In the genomic region with DNA sequence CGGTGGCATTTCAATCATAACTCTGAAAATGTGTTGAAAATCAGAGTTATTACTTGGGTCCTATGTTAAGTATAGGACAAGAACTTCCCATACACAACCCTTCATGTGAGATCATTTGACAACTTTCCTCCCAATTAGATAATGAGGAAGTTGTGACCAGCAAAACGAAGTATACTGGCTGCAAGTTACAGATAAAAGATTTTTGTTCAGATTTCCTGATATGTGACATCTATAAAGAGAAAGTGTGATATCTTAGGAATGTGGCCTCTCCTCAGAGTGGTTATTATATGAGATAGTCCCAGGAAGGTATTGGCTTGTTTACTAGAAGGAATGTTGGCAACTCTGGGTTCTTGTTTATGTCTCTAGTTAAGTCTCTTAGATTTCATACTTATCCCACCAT, we compare ENCODE assay signal across 28 mouse cellular contexts. TPM values are rescaled to one million over a fixed set of nuclear protein-coding genes. Genes with fewer than 3 reads are reported as not detected.
A peak's percentile ranks its signal among the peaks of the same experiment; 100 is the strongest.
DNase-seq lines count a peak whose midpoint lies in the region; ATAC-seq and TF ChIP-seq lines count a peak whose summit lies in the region.
"Had no signal": no experiment of that assay in that cellular context is flagged by ENCODE, and none has a peak within 500 bp of the region (broad histone marks: within the 10 kb centered on the region; RNA-seq: fewer than 3 reads in every experiment).

No protein-coding gene starts in this region.

- H3K27me3 ChIP-seq in heart, embryonic 13.5 days (replicated peaks), result no peaks in the 10 kb centered on the region
- no peaks in the 10 kb centered on the region for H3K27me3 ChIP-seq in G1E (ENCODE audit: insufficient read depth, low read length)
- no peaks in the 10 kb centered on the region for H3K27me3 ChIP-seq in intestine, embryonic 15.5 days (replicated peaks)
- H3K27me3 ChIP-seq in forebrain, postnatal 0 days (ENCODE audit: insufficient read depth, low read length), result no peaks in the 10 kb centered on the region
- no peaks in the 10 kb centered on the region for H3K27me3 ChIP-seq in midbrain, postnatal 0 days (ENCODE audit: insufficient read depth, low read length)
- H3K27me3 ChIP-seq: embryonic facial prominence, embryonic 13.5 days; forebrain, embryonic 12.5 days; forebrain, embryonic 15.5 days; heart, embryonic 12.5 days; Patski had no signal

- 57% methylated on average over 2 of the region's 2 CpGs for WGBS in heart, embryonic 13.5 days
- WGBS in intestine, embryonic 15.5 days, result 71% methylated on average over 2 of the region's 2 CpGs
- WGBS in forebrain, postnatal 0 days, result 84% methylated on average over 2 of the region's 2 CpGs
- WGBS in midbrain, postnatal 0 days, result 81% methylated on average over 2 of the region's 2 CpGs

- no peak for ATAC-seq in heart, embryonic 13.5 days (ENCODE audit: extremely low read depth, insufficient number of reproducible peaks, low FRiP score, low TSS enrichment)
- peak; percentile 72 for ATAC-seq in G1E (ENCODE audit: extremely low read depth, insufficient number of reproducible peaks, low FRiP score, poor library complexity, severe bottlenecking)
- ATAC-seq in common myeloid progenitor, adult 5-6 weeks (replicated peaks; ENCODE audit: low read depth, poor library complexity, severe bottlenecking), result 0 out of 2 replicates have a peak, but pooled peaks have one; percentile 10
- no peak for ATAC-seq in intestine, embryonic 15.5 days
- ATAC-seq in forebrain, postnatal 0 days, result no peak
- ATAC-seq in midbrain, postnatal 0 days (ENCODE audit: low FRiP score), result no peak
- ATAC-seq: CD4-positive, CD25-positive, alpha-beta regulatory T cell, adult 4 months; forebrain, embryonic 15.5 days; hindbrain, postnatal 0 days; intestine, postnatal 0 days; Patski had no signal

- H3K9ac ChIP-seq in heart, embryonic 13.5 days, result no peak overlapping the region
- no peak overlapping the region for H3K9ac ChIP-seq in intestine, embryonic 15.5 days
- no peak overlapping the region for H3K9ac ChIP-seq in forebrain, postnatal 0 days
- no peak overlapping the region for H3K9ac ChIP-seq in midbrain, postnatal 0 days (replicated peaks; ENCODE audit: low read length, poor library complexity, severe bottlenecking)
- H3K9ac ChIP-seq: embryonic facial prominence, embryonic 13.5 days; forebrain, embryonic 12.5 days; forebrain, embryonic 15.5 days; heart, embryonic 12.5 days; hindbrain, embryonic 14.5 days had no signal

- H3K4me1 ChIP-seq in heart, embryonic 13.5 days, result no peaks in the 10 kb centered on the region
- H3K4me1 ChIP-seq in G1E (ENCODE audit: insufficient read depth, low read depth, low read length), result peaks cover 37% of the 10 kb centered on the region
- H3K4me1 ChIP-seq in intestine, embryonic 15.5 days (replicated peaks), result no peaks in the 10 kb centered on the region
- H3K4me1 ChIP-seq in forebrain, postnatal 0 days (ENCODE audit: insufficient read depth), result no peaks in the 10 kb centered on the region
- no peaks in the 10 kb centered on the region for H3K4me1 ChIP-seq in midbrain, postnatal 0 days (ENCODE audit: insufficient read depth, low read length)
- H3K4me1 ChIP-seq: embryonic facial prominence, embryonic 10.5 days; embryonic facial prominence, embryonic 13.5 days; forebrain, embryonic 12.5 days; forebrain, embryonic 15.5 days; heart, embryonic 12.5 days had no signal

- H3K27ac ChIP-seq in heart, embryonic 13.5 days (replicated peaks), result peak overlapping the region; percentile 25; the same call in 1 of the 2 replicates
- H3K27ac ChIP-seq in intestine, embryonic 15.5 days, result no peak overlapping the region
- H3K27ac ChIP-seq in forebrain, postnatal 0 days (ENCODE audit: low read depth, low read length), result no peak overlapping the region
- H3K27ac ChIP-seq in midbrain, postnatal 0 days (ENCODE audit: low read depth, low read length), result no peak overlapping the region
- H3K27ac ChIP-seq: embryonic facial prominence, embryonic 10.5 days; embryonic facial prominence, embryonic 13.5 days; forebrain, embryonic 12.5 days; forebrain, embryonic 15.5 days; hindbrain, embryonic 14.5 days; hindbrain, postnatal 0 days had no signal

- no peak for TF ChIP-seq CTCF in G1E (IDR thresholded peaks at IDR 0.05; ENCODE audit: low read depth, low read length)
- TF ChIP-seq CTCF in forebrain, postnatal 0 days (IDR thresholded peaks at IDR 0.05; ENCODE audit: low read depth), result no peak
- TF ChIP-seq CTCF in midbrain, postnatal 0 days (IDR thresholded peaks at IDR 0.05), result no peak

- H3K4me2 ChIP-seq in heart, embryonic 13.5 days, result no peak overlapping the region
- no peak overlapping the region for H3K4me2 ChIP-seq in intestine, embryonic 15.5 days (replicated peaks)
- no peak overlapping the region for H3K4me2 ChIP-seq in forebrain, postnatal 0 days (ENCODE audit: low read depth)
- no peak overlapping the region for H3K4me2 ChIP-seq in midbrain, postnatal 0 days (ENCODE audit: low read depth, low read length, poor library complexity, severe bottlenecking)
- H3K4me2 ChIP-seq: embryonic facial prominence, embryonic 13.5 days; forebrain, embryonic 12.5 days; forebrain, embryonic 15.5 days; heart, embryonic 12.5 days; hindbrain, embryonic 14.5 days had no signal

- no peak overlapping the region for H3K4me3 ChIP-seq in heart, embryonic 13.5 days
- no peak overlapping the region for H3K4me3 ChIP-seq in G1E (ENCODE audit: low read depth, low read length)
- H3K4me3 ChIP-seq in intestine, embryonic 15.5 days (replicated peaks), result no peak overlapping the region
- H3K4me3 ChIP-seq in forebrain, postnatal 0 days (ENCODE audit: low read depth, low read length), result no peak overlapping the region
- H3K4me3 ChIP-seq in midbrain, postnatal 0 days (ENCODE audit: low read depth, low read length), result no peak overlapping the region
- H3K4me3 ChIP-seq: embryonic facial prominence, embryonic 10.5 days; embryonic facial prominence, embryonic 13.5 days; erythroblast, embryonic 14.5 days; forebrain, embryonic 12.5 days; forebrain, embryonic 15.5 days; heart, embryonic 12.5 days had no signal

- peaks cover 26% of the 10 kb centered on the region for H3K36me3 ChIP-seq in heart, embryonic 13.5 days
- peaks cover 39% of the 10 kb centered on the region for H3K36me3 ChIP-seq in G1E (replicated peaks)
- no peaks in the 10 kb centered on the region for H3K36me3 ChIP-seq in intestine, embryonic 15.5 days
- no peaks in the 10 kb centered on the region for H3K36me3 ChIP-seq in forebrain, postnatal 0 days (ENCODE audit: insufficient read depth)
- no peaks in the 10 kb centered on the region for H3K36me3 ChIP-seq in midbrain, postnatal 0 days (ENCODE audit: insufficient read depth, low read length)
- H3K36me3 ChIP-seq: embryonic facial prominence, embryonic 13.5 days; forebrain, embryonic 12.5 days; forebrain, embryonic 15.5 days had no signal

- intact Hi-C loops in heart, postnatal 36 days (cut with DNase I), result loop anchor here (5.0 kb wide), 1 partner anchor 126 kb away; no protein-coding TSS in a partner anchor

- no peak for DNase-seq in heart, postnatal 36 days
- DNase-seq in G1E (ENCODE audit: low spot score), result no peak
- DNase-seq in forebrain, postnatal 0 days, result no peak
- DNase-seq in midbrain, postnatal 0 days (ENCODE audit: low spot score), result no peak
- DNase-seq: adrenal gland, postnatal 10 days; adrenal gland, postnatal 36 days; cerebellum, adult 11 months; cerebellum, adult 2 months; cerebellum, adult 9-11 months; cerebellum, postnatal 25 days; embryo, embryonic 11 days; gastrocnemius, postnatal 10 days; gastrocnemius, postnatal 36 days; heart, postnatal 4 days had no signal

- no peaks in the 10 kb centered on the region for H3K9me3 ChIP-seq in heart, embryonic 13.5 days
- no peaks in the 10 kb centered on the region for H3K9me3 ChIP-seq in G1E (replicated peaks)
- no peaks in the 10 kb centered on the region for H3K9me3 ChIP-seq in intestine, embryonic 15.5 days
- H3K9me3 ChIP-seq in forebrain, postnatal 0 days (ENCODE audit: low read length), result no peaks in the 10 kb centered on the region
- no peaks in the 10 kb centered on the region for H3K9me3 ChIP-seq in midbrain, postnatal 0 days (ENCODE audit: low read length)
- H3K9me3 ChIP-seq: embryonic facial prominence, embryonic 10.5 days; embryonic facial prominence, embryonic 13.5 days; forebrain, embryonic 12.5 days; forebrain, embryonic 15.5 days; heart, embryonic 12.5 days had no signal

RNA-seq across cellular contexts. Expression of a gene that starts 52.4 kb away (rescaled TPM):
- polyA plus RNA-seq in heart, embryonic 13.5 days (2015; fragmentation: Nextera tagmentation; extraction: Ambion mirVana), result 180 and 183 TPM in 2 replicates
- 100 to 1,000 TPM; 116 to 124 TPM for total RNA-seq in heart, postnatal 36 days (2021)
- total RNA-seq in G1E (2014; fragmentation: Nextera tagmentation) (395 and 485 TPM in 2 replicates), G1E (2017) (156 and 234 TPM in 2 replicates)
- 40.7 and 70.6 TPM in 2 replicates for polyA plus RNA-seq in G1E (2012)
- total RNA-seq in common myeloid progenitor, adult 5-6 weeks (2017), result 134 and 168 TPM in 2 replicates
- 67.3 and 72.2 TPM in 2 replicates for polyA plus RNA-seq in intestine, embryonic 15.5 days (2015; fragmentation: Nextera tagmentation; extraction: Ambion mirVana)
- total RNA-seq in forebrain, postnatal 0 days (2014; rRNA removed), result 12.6 and 19.7 TPM in 2 replicates
- polyA plus RNA-seq in forebrain, postnatal 0 days (2015; fragmentation: Nextera tagmentation; extraction: Ambion mirVana), result 20.6 and 25.1 TPM in 2 replicates
- 17.8 and 18.1 TPM in 2 replicates for total RNA-seq in midbrain, postnatal 0 days (2014; rRNA removed)
- 20.6 and 22.8 TPM in 2 replicates for polyA plus RNA-seq in midbrain, postnatal 0 days (2015; fragmentation: Nextera tagmentation; extraction: Ambion mirVana)

Comparison
In these comparisons a context has a peak if more than half of its experiments do, and no peak if none do; other contexts are left out.
1. ATAC-seq: peak in G1E (single experiment) and common myeloid progenitor, adult 5-6 weeks (single experiment); none in heart, embryonic 13.5 days (single experiment), intestine, embryonic 15.5 days (single experiment), forebrain, postnatal 0 days (single experiment) and midbrain, postnatal 0 days (single experiment).